Mouse (Mus musculus) spleen, adult 2 months (tissue): Measurements from ENCODE around the gene Dhx40. TPM values are rescaled to one million over a fixed set of nuclear protein-coding genes. Genes with fewer than 3 reads are reported as not detected.
"Not testable (repeated sequence)": the region's sequence is repeated elsewhere in the genome, so short reads cannot be mapped to it uniquely, and the experiment has no call there.

Experiments
- DNase-seq, 2 experiments: peaks; one replicate each; pipeline versions ENCODE4 v3.0.0 to v3.0.0-alpha.2; 2012 to 2021; ENCODE audit warnings: low spot score in 2 of 2, low read depth in 1 of 2
- H3K27ac ChIP-seq: fragments of 200-500 bp; 2 replicates; pipeline ENCODE4 v1.5.1; 2012; ENCODE audit warnings: low read length, inconsistent platforms; ENCODE audit not compliant: insufficient read depth
- H3K27me3 ChIP-seq: fragments of 200-500 bp; 2 replicates; pipeline ENCODE4 v1.6.1; 2012; ENCODE audit warnings: mild to moderate bottlenecking, moderate library complexity, low read length, inconsistent platforms; ENCODE audit not compliant: control insufficient read depth, insufficient read depth
- H3K36me3 ChIP-seq: fragments of 200-500 bp; 2 replicates; pipeline ENCODE4 v1.6.1; 2012; ENCODE audit warnings: mild to moderate bottlenecking, low read length, inconsistent platforms; ENCODE audit not compliant: control insufficient read depth, insufficient read depth
- H3K4me1 ChIP-seq: fragments of 200-500 bp; 2 replicates; pipeline ENCODE4 v1.6.1; 2011; ENCODE audit warnings: inconsistent platforms; ENCODE audit not compliant: control insufficient read depth, insufficient read depth, insufficient read length
- H3K4me3 ChIP-seq: fragments of 200-500 bp; 2 replicates; pipeline ENCODE4 v1.5.1; 2011; ENCODE audit warnings: mild to moderate bottlenecking, inconsistent platforms; ENCODE audit not compliant: insufficient read depth, insufficient read length; ENCODE audit errors: extremely low read depth
- CTCF ChIP-seq: fragments of 200-500 bp; IDR thresholded peaks from 2 replicates; pipeline ENCODE4 v1.5.1; 2011; ENCODE audit warnings: mild to moderate bottlenecking, inconsistent platforms; ENCODE audit not compliant: insufficient read depth, insufficient read length, insufficient replicate concordance; ENCODE audit errors: extremely low read depth
- POLR2A ChIP-seq: fragments of 200-500 bp; IDR thresholded peaks from 2 replicates; pipeline ENCODE4 v1.6.1; 2011; ENCODE audit warnings: low read depth, low read length, inconsistent platforms
- WGBS: fragments of 180-500 bp; shearing (Covaris S2); methylation state at CpG from one replicate; pipeline ENCODE4 v1.1.7; 2018; 5-methylcytosine and 5-hydroxymethylcytosine counted together
- polyA plus RNA-seq: library from polyadenylated mRNA; depleted of rRNA; stranded (reverse); fragments of >200 nt; gene quantifications from 2 replicates; pipeline ENCODE4 v1.2.3, GENCODE M21; 2012

The Dhx40 gene
- polyA plus RNA-seq, 1 experiment, result 2.4 TPM

- 84% methylated on average over 2 of the region's 2 CpGs for WGBS
- Histone ChIP-seq H3K27ac (peak overlapping the region; percentile 58), H3K4me3 (no peak overlapping the region), H3K27me3 (no peaks in the 10 kb centered on the region), H3K4me1 (peaks cover 3% of the 10 kb centered on the region; the same call in 1 of the 2 replicates), H3K36me3 (peaks cover 4% of the 10 kb centered on the region)
- peak in 1 of 2 experiments; percentile 33 for DNase-seq
- TF ChIP-seq POLR2A, result no peak; the same call in 1 of the 2 replicates
- no peak for TF ChIP-seq CTCF
These were observed 3.2 kb upstream of the Dhx40 start for GRCm38 (mm10) chr11:86810572-86811325.

DNA sequence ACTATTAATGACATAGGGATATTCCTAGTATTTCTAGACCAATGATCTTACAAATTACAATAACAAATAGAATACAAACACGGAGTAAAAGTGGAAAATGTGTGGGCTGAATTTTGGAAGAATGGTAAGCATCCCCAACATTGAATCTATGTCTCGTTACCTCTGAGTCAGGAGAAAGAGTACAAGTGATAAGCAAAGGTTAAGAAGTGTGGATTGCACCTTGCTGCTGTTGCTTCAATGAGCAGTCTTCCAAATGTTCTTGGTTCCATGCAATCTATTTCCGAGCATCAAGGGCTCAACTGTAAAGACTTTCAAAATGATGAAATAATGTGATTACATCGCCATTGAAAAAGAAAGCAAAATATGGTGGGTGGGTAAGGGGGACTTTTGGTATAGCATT is 2.3 kb upstream of the Dhx40 start:
- no peak for DNase-seq
- peaks cover 3% of the 10 kb centered on the region; the same call in 1 of the 2 replicates for H3K4me1 ChIP-seq
- WGBS, result 78% methylated on average over 4 of the region's 4 CpGs
- no peak overlapping the region for H3K27ac ChIP-seq
- H3K4me3 ChIP-seq, result no peak overlapping the region
- no peaks in the 10 kb centered on the region for H3K27me3 ChIP-seq
- peaks cover 4% of the 10 kb centered on the region for H3K36me3 ChIP-seq
- TF ChIP-seq CTCF (no peak), POLR2A (no peak)

- Histone ChIP-seq H3K4me1 (peaks cover 3% of the 10 kb centered on the region; the same call in 1 of the 2 replicates), H3K36me3 (peaks cover 12% of the 10 kb centered on the region), H3K4me3 (peak overlapping the region; percentile 78), H3K27me3 (no peaks in the 10 kb centered on the region), H3K27ac (peak overlapping the region; percentile 71)
- WGBS, result 2% methylated on average over 25 of the region's 25 CpGs
- TF ChIP-seq POLR2A, result no peak
- peak in 1 of 2 experiments; percentile 38 for DNase-seq
These were observed 507 bp downstream of the Dhx40 start for GRCm38 (mm10) chr11:86807001-86807477.

DNA sequence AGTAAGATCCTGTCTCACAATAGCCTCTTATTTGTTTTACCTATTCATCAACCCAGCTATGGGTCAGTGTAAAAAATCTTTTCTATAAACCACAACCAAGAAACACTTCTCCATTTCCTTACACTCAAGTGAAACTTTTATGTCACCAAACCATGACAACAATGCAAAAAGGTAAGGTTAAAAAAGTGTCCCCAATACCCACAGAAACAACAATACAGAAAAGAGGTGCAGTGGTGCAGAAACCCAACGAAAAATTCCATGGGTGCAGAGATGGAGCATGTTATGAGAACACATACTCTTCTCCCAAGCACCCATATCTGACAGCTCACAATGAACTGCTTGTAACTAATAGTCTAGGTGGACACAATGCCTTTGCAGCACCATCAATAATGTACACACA is 13.4 kb downstream of the Dhx40 start:
- H3K27me3 ChIP-seq, result no peaks in the 10 kb centered on the region
- 43% methylated on average over 1 of the region's 1 CpGs for WGBS
- peak in 1 of 2 experiments; percentile 44 for DNase-seq
- peaks cover 7% of the 10 kb centered on the region; the same call in 1 of the 2 replicates for H3K4me1 ChIP-seq
- TF ChIP-seq POLR2A (no peak), CTCF (no peak)
- no peak overlapping the region for H3K4me3 ChIP-seq
- H3K27ac ChIP-seq, result peak overlapping the region; percentile 18; the same call in 1 of the 2 replicates
- H3K36me3 ChIP-seq, result peaks cover 12% of the 10 kb centered on the region

DNA sequence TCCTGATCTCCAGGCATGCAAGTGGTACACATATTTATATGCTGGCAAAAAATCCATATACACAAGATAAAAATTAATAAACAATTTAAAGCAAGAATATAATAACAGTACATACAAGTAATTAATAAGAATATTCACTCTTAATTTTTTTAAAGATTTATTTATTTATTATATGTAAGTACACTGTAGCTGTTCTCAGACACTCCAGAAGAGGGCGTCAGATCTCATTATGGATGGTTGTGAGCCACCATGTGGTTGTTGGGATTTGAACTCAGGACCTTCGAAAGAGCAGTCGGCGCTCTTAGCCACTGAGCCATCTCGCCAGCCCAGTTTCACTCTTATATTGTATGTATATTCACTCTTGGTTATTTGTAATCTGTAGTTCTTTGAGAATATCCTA is 20.1 kb downstream of the Dhx40 start:
- H3K27me3 ChIP-seq, H3K27ac ChIP-seq, DNase-seq, H3K4me3 ChIP-seq, H3K4me1 ChIP-seq: not testable (repeated sequence)
- WGBS, result 94% methylated on average over 5 of the region's 5 CpGs
- H3K36me3 ChIP-seq, result peaks cover 21% of the 10 kb centered on the region

GRCm38 (mm10) chr11:86785767-86786166 is 21.8 kb downstream of the Dhx40 start:
- Histone ChIP-seq H3K4me1 (no peaks in the 10 kb centered on the region), H3K36me3 (peaks cover 22% of the 10 kb centered on the region), H3K4me3 (no peak overlapping the region), H3K27ac (no peak overlapping the region), H3K27me3 (no peaks in the 10 kb centered on the region)
- 96% methylated on average over 2 of the region's 2 CpGs for WGBS
- DNase-seq, result no peak
- TF ChIP-seq CTCF (no peak), POLR2A (no peak)

- no peak for TF ChIP-seq POLR2A
- no peak for TF ChIP-seq CTCF
- 83% methylated on average over 4 of the region's 4 CpGs for whole genome bisulfite sequencing
- Histone ChIP-seq H3K36me3 (peaks cover 16% of the 10 kb centered on the region), H3K4me1 (no peaks in the 10 kb centered on the region), H3K4me3 (no peak overlapping the region), H3K27ac (no peak overlapping the region), H3K27me3 (no peaks in the 10 kb centered on the region)
- no peak for DNase-seq
These were observed 37.7 kb downstream of the Dhx40 start for GRCm38 (mm10) chr11:86769884-86770283.
